Mouse (Mus musculus): ENCODE measurements at regions not wholly inside any gene's neighbourhood (a gene's known extent, or its start where the extent isn't known, plus 50 kb on each side); places are given as distances from the start of the nearest gene placed in this dataset.

DNA sequence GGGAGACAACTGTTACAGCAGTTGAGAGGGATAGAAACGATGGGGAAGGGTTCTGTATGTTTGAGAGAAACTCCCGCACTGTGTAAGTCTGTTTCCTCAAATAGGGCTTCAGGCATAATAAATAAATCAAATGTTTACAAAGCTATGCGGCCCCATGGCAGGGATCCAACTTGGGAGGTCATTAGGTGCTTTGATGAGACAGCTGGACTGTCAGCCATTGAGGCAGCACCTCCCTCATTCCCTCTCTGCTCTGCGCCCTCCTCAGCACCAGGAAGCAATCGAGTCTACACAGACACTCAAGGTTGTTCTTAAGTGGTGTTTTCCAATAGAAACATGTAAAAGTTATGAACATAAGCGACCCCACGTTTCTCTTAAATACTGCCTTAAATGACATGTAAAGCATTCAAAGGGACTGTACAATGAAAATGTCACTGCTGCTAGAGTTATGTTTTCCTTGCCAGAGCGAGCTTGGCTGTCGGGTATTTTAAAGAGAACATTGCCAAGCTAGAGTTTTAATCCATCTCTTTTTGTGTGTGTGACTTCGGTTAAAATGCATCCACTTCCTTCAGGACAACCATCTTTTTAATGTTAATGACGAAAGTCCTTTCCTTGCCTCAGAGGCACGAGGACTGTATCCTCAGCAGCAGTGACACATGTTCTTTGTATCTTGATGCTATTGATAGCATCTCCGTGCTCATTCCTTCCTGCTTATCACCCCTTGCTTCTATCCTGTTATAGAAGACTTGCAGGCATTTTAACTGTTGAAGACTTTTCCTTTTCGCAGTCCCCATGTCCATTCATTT is 176.5 kb downstream of the Nup35 start:
- TF ChIP-seq CHD2 (IDR thresholded peaks at IDR 0.05; ENCODE audit: low read depth, low read length): no peak
- no peak for TF ChIP-seq MAFK (IDR thresholded peaks at IDR 0.05; ENCODE audit: insufficient read depth, low read depth, low read length)
- no peak for TF ChIP-seq HCFC1 (IDR thresholded peaks at IDR 0.05; ENCODE audit: borderline replicate concordance, insufficient read depth, low read length)
- no peak for TF ChIP-seq ZNF384 (IDR thresholded peaks at IDR 0.05; ENCODE audit: low read depth, low read length)
- TF ChIP-seq ZC3H11A (IDR thresholded peaks at IDR 0.05; ENCODE audit: borderline replicate concordance, low read depth, low read length): no peak

Measured in ES-E14 (cell line).